Mouse (Mus musculus) heart, adult 2 months (tissue): ENCODE results near the gene Gm29427.

Experiments used
- CTCF ChIP-seq: fragments of 200-600 bp; IDR thresholded peaks from 2 replicates; pipeline ENCODE4 v1.8.1; 2022; ENCODE audit warnings: antibody characterized with exemption, mild to moderate bottlenecking, moderate library complexity
- EP300 ChIP-seq: fragments of 200-500 bp; IDR thresholded peaks from 2 replicates; pipeline ENCODE4 v1.6.1; 2011; ENCODE audit warnings: low read depth, low read length, control low read depth; ENCODE audit not compliant: insufficient read depth
- POLR2A ChIP-seq: fragments of 200-500 bp; IDR thresholded peaks from 2 replicates; pipeline ENCODE4 v1.6.1; 2011; ENCODE audit warnings: mild to moderate bottlenecking, low read depth, low read length, control low read depth; ENCODE audit not compliant: insufficient read depth

- TF ChIP-seq CTCF (no peak), POLR2A (no peak), EP300 (no peak)
Observed at GRCm38 (mm10) chr1:130732706-130733658, 17.4 kb upstream of the Gm29427 start.
